In genomic region chr4:120267136-120267535, GRCm38 (mm10) we compare ENCODE assay signal across 14 mouse cellular contexts. TPM values are rescaled to one million over a fixed set of nuclear protein-coding genes. Genes with fewer than 3 reads are reported as not detected.
A peak's percentile ranks its signal among the peaks of the same experiment; 100 is the strongest.
DNase-seq lines count a peak whose midpoint lies in the region; ATAC-seq lines count a peak whose summit lies in the region.
"Had no signal": no experiment of that assay in that cellular context is flagged by ENCODE, and none has a peak within 500 bp of the region (broad histone marks: within the 10 kb centered on the region; RNA-seq: fewer than 3 reads in every experiment).

No protein-coding gene starts in this region.

- peak; percentile 15 for DNase-seq in embryo, embryonic 10.5 days (ENCODE audit: low spot score)
- DNase-seq in embryo, embryonic 9.5 days (ENCODE audit: extremely low spot score) = no peak
- no peak for DNase-seq in kidney, adult 18-20 months
- no peak for DNase-seq in embryonic facial prominence, embryonic 10.5 days (ENCODE audit: low spot score)
- DNase-seq in limb, embryonic 10.5 days (ENCODE audit: low spot score) = peak; percentile 44
- DNase-seq in gastrocnemius, postnatal 36 days = no peak
- DNase-seq: adrenal gland, adult 8-10 months; cerebellum, postnatal 10 days; lung, adult 18-20 months; thymus, adult 2 months had no signal

- no peaks in the 10 kb centered on the region for H3K9me3 ChIP-seq in kidney, embryonic 14.5 days (ENCODE audit: control insufficient read depth, low read length)
- no peaks in the 10 kb centered on the region for H3K9me3 ChIP-seq in embryonic facial prominence, embryonic 10.5 days
- no peaks in the 10 kb centered on the region for H3K9me3 ChIP-seq in limb, embryonic 10.5 days (replicated peaks)
- H3K9me3 ChIP-seq in intestine, embryonic 15.5 days = no peaks in the 10 kb centered on the region

- peak; percentile 13; the same call in 1 of the 2 replicates for ATAC-seq in kidney, embryonic 14.5 days (ENCODE audit: low FRiP score, low TSS enrichment)
- no peak for ATAC-seq in intestine, embryonic 15.5 days

- intact Hi-C loops in gastrocnemius, postnatal 36 days (cut with DNase I) = no loop called here

- 20% methylated on average over 24 of the region's 24 CpGs for WGBS in kidney, embryonic 14.5 days
- WGBS in embryonic facial prominence, embryonic 10.5 days = 18% methylated on average over 24 of the region's 24 CpGs
- WGBS in limb, embryonic 10.5 days = 23% methylated on average over 24 of the region's 24 CpGs
- 27% methylated on average over 24 of the region's 24 CpGs for WGBS in intestine, embryonic 15.5 days

- peaks cover 78% of the 10 kb centered on the region for H3K27me3 ChIP-seq in kidney, embryonic 14.5 days (ENCODE audit: control insufficient read depth, insufficient read depth, low read length)
- peaks cover 100% of the 10 kb centered on the region for H3K27me3 ChIP-seq in embryonic facial prominence, embryonic 10.5 days (replicated peaks; ENCODE audit: low read depth, poor library complexity, severe bottlenecking)
- peaks cover 100% of the 10 kb centered on the region for H3K27me3 ChIP-seq in limb, embryonic 10.5 days (ENCODE audit: low read depth, poor library complexity, severe bottlenecking)
- peaks cover 75% of the 10 kb centered on the region for H3K27me3 ChIP-seq in intestine, embryonic 15.5 days (replicated peaks)

- peak overlapping the region; percentile 70; the same call in 1 of the 2 replicates for H3K4me2 ChIP-seq in kidney, embryonic 14.5 days (replicated peaks; ENCODE audit: low read depth, low read length)
- H3K4me2 ChIP-seq in intestine, embryonic 15.5 days (replicated peaks) = no peak overlapping the region

- H3K36me3 ChIP-seq in kidney, embryonic 14.5 days (ENCODE audit: control insufficient read depth, insufficient read depth, low read length) = no peaks in the 10 kb centered on the region
- no peaks in the 10 kb centered on the region for H3K36me3 ChIP-seq in embryonic facial prominence, embryonic 10.5 days (replicated peaks)
- H3K36me3 ChIP-seq in limb, embryonic 10.5 days = no peaks in the 10 kb centered on the region
- no peaks in the 10 kb centered on the region for H3K36me3 ChIP-seq in intestine, embryonic 15.5 days

- H3K4me1 ChIP-seq in kidney, embryonic 14.5 days (ENCODE audit: control insufficient read depth, insufficient read depth, low read length) = peaks cover 22% of the 10 kb centered on the region
- H3K4me1 ChIP-seq in embryonic facial prominence, embryonic 10.5 days = peaks cover 43% of the 10 kb centered on the region
- peaks cover 45% of the 10 kb centered on the region for H3K4me1 ChIP-seq in limb, embryonic 10.5 days
- H3K4me1 ChIP-seq in intestine, embryonic 15.5 days (replicated peaks) = peaks cover 23% of the 10 kb centered on the region

- peak overlapping the region; percentile 38 for H3K4me3 ChIP-seq in kidney, embryonic 14.5 days (ENCODE audit: low read length)
- peak overlapping the region; percentile 29; the same call in 1 of the 2 replicates for H3K4me3 ChIP-seq in embryonic facial prominence, embryonic 10.5 days
- H3K4me3 ChIP-seq in limb, embryonic 10.5 days = peak overlapping the region; percentile 51; the same call in 1 of the 2 replicates
- H3K4me3 ChIP-seq in intestine, embryonic 15.5 days (replicated peaks) = no peak overlapping the region
- H3K4me3 ChIP-seq: myocyte had no signal

- no peak overlapping the region for H3K9ac ChIP-seq in kidney, embryonic 14.5 days (ENCODE audit: low read depth, low read length)
- H3K9ac ChIP-seq in intestine, embryonic 15.5 days = no peak overlapping the region

- H3K27ac ChIP-seq in kidney, embryonic 14.5 days (ENCODE audit: low read depth, low read length) = no peak overlapping the region
- H3K27ac ChIP-seq in embryonic facial prominence, embryonic 10.5 days (replicated peaks) = no peak overlapping the region
- no peak overlapping the region for H3K27ac ChIP-seq in limb, embryonic 10.5 days
- no peak overlapping the region for H3K27ac ChIP-seq in intestine, embryonic 15.5 days
- H3K27ac ChIP-seq: macrophage had no signal

RNA-seq across cellular contexts. Expression of gene Foxo6, which starts 20.0 kb away (rescaled TPM):
- polyA plus RNA-seq in kidney, embryonic 14.5 days (2014; fragmentation: Nextera tagmentation; extraction: Ambion mirVana) = 0.15 and 0.23 TPM in 2 replicates
- 0.05 and 0.21 TPM in 2 replicates for polyA plus RNA-seq in embryonic facial prominence, embryonic 10.5 days (2016; fragmentation: Nextera tagmentation; extraction: Ambion mirVana)
- polyA plus RNA-seq in limb, embryonic 10.5 days (2016; fragmentation: Nextera tagmentation; extraction: Ambion mirVana) = not detected in 2 replicates
- 1 to 10 TPM; 6.4 to 8.2 TPM for total RNA-seq in gastrocnemius, postnatal 36 days (2021)
- 0.20 and 0.29 TPM in 2 replicates for polyA plus RNA-seq in intestine, embryonic 15.5 days (2015; fragmentation: Nextera tagmentation; extraction: Ambion mirVana)
- polyA plus RNA-seq: macrophage had no signal

Comparison
In these comparisons a context has a peak if more than half of its experiments do, and no peak if none do; other contexts are left out.
1. DNase-seq: peak in embryo, embryonic 10.5 days (single experiment) and limb, embryonic 10.5 days (single experiment); none in embryo, embryonic 9.5 days (single experiment), kidney, adult 18-20 months (single experiment), embryonic facial prominence, embryonic 10.5 days (single experiment) and gastrocnemius, postnatal 36 days (0 of 2).